ENCODE assay signal across 28 mouse cellular contexts in the genomic region with DNA sequence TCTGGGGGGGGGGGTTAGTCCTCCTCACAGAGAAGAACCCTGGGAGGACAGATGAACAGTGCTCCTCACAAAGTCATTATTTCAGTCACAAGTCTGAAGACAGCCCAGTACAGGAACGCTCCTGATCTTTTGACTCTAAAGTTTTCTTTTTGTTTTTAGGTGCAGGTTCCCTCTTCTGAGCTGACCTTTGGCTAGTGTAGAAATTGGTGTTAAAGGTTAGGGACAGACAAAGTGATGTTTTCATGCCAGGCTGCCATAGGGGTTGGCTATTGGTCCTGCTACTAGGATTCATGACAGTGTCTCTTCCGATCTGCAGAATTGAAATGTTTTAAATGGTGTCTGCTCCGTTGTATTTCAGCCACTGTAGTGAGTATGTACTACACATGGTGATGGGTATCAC. TPM values are rescaled to one million over a fixed set of nuclear protein-coding genes. Genes with fewer than 3 reads are reported as not detected.
"Had no signal": no experiment of that assay in that cellular context is flagged by ENCODE, and none has a peak within 500 bp of the region (broad histone marks: within the 10 kb centered on the region; RNA-seq: fewer than 3 reads in every experiment).

No protein-coding gene starts in this region.

- H3K4me2 ChIP-seq: heart, embryonic 11.5 days; heart, embryonic 13.5 days; heart, embryonic 15.5 days; hindbrain, embryonic 12.5 days; hindbrain, embryonic 14.5 days; intestine, embryonic 15.5 days; limb, embryonic 12.5 days; liver, embryonic 12.5 days had no signal

- H3K4me1 ChIP-seq: heart, embryonic 13.5 days; heart, embryonic 15.5 days; hindbrain, embryonic 10.5 days; hindbrain, embryonic 12.5 days; intestine, embryonic 15.5 days; limb, embryonic 10.5 days; limb, embryonic 12.5 days; liver, embryonic 12.5 days had no signal

- H3K27me3 ChIP-seq: heart, embryonic 13.5 days; heart, embryonic 15.5 days; hindbrain, embryonic 12.5 days; intestine, embryonic 15.5 days; limb, embryonic 12.5 days had no signal

- H3K36me3 ChIP-seq: heart, embryonic 13.5 days; heart, embryonic 15.5 days; hindbrain, embryonic 10.5 days; hindbrain, embryonic 12.5 days; intestine, embryonic 15.5 days; limb, embryonic 10.5 days; limb, embryonic 12.5 days; liver, embryonic 12.5 days had no signal

- H3K9ac ChIP-seq: heart, embryonic 13.5 days; heart, embryonic 15.5 days; hindbrain, embryonic 12.5 days; hindbrain, embryonic 14.5 days; intestine, embryonic 15.5 days; limb, embryonic 12.5 days; liver, embryonic 12.5 days had no signal

- DNase-seq: gastrocnemius, adult 2 months; gastrocnemius, postnatal 10 days; gastrocnemius, postnatal 25 days; heart, adult 2 months; heart, postnatal 14 days; heart, postnatal 36 days; kidney, adult 18-20 months; kidney, adult 8-10 months; kidney, postnatal 10 days; kidney, postnatal 25 days; kidney, postnatal 4 days had no signal

- H3K4me3 ChIP-seq: gastrocnemius, adult 2 months; heart, adult 2 months; heart, embryonic 13.5 days; heart, embryonic 15.5 days; hindbrain, embryonic 10.5 days; hindbrain, embryonic 12.5 days; intestine, embryonic 15.5 days; layer of hippocampus, adult 2 months; left cerebral cortex, adult 2 months; limb, embryonic 10.5 days; limb, embryonic 12.5 days; liver, embryonic 12.5 days had no signal

- H3K9me3 ChIP-seq: heart, embryonic 13.5 days; heart, embryonic 15.5 days; hindbrain, embryonic 10.5 days; hindbrain, embryonic 12.5 days; intestine, embryonic 15.5 days; limb, embryonic 10.5 days; limb, embryonic 12.5 days; liver, embryonic 12.5 days had no signal

- ATAC-seq: hindbrain, embryonic 16.5 days; inflammation-experienced regulatory T-cells, adult 6 months; intestine, embryonic 15.5 days; intestine, postnatal 0 days; liver, embryonic 12.5 days had no signal

- H3K27ac ChIP-seq: gastrocnemius, adult 2 months; heart, adult 2 months; heart, embryonic 13.5 days; heart, embryonic 15.5 days; hindbrain, embryonic 10.5 days; hindbrain, embryonic 12.5 days; hindbrain, embryonic 14.5 days; intestine, embryonic 15.5 days; layer of hippocampus, adult 2 months; left cerebral cortex, adult 2 months; limb, embryonic 10.5 days; limb, embryonic 12.5 days; liver, embryonic 12.5 days had no signal

RNA-seq across cellular contexts. Expression of gene Slc6a4, which starts 29.8 kb away (rescaled TPM):
- total RNA-seq: granulocyte monocyte progenitor cell, adult 5-6 weeks; layer of hippocampus, adult 2 months; left cerebral cortex, postnatal 14 days had no signal
- polyA plus RNA-seq: inflammation-experienced regulatory T-cells, adult 6 months had no signal
